Mouse (Mus musculus) hindbrain, embryonic 15.5 days (tissue): Measurements from ENCODE around the gene Psmb7. TPM values are rescaled to one million over a fixed set of nuclear protein-coding genes. Genes with fewer than 3 reads are reported as not detected.

ENCODE experiments used
- ATAC-seq: fragments of 200-750 bp; cut with Nextera tagmentation; 2 replicates; pipeline ENCODE4 v1.8.0; 2017; ENCODE audit warnings: low read depth, moderate number of reproducible peaks, moderate TSS enrichment; ENCODE audit not compliant: low FRiP score
- H3K27ac ChIP-seq: fragments of 300-500 bp; sonication (generic); replicated peaks from 2 replicates; pipeline ENCODE4 v1.5.1; 2015; ENCODE audit warnings: mild to moderate bottlenecking, inconsistent platforms
- H3K27me3 ChIP-seq: fragments of 300-500 bp; sonication (generic); 2 replicates; pipeline ENCODE4 v1.6.1; 2015; ENCODE audit warnings: control low read depth, inconsistent platforms
- H3K36me3 ChIP-seq: fragments of 300-500 bp; sonication (generic); 2 replicates; pipeline ENCODE4 v1.6.1; 2015; ENCODE audit warnings: control low read depth, inconsistent platforms
- H3K4me1 ChIP-seq: fragments of 300-500 bp; sonication (generic); replicated peaks from 2 replicates; pipeline ENCODE4 v1.6.1; 2015; ENCODE audit warnings: control low read depth, inconsistent platforms
- H3K4me2 ChIP-seq: fragments of 300-500 bp; sonication (generic); 2 replicates; pipeline ENCODE4 v1.6.1; 2015; ENCODE audit warnings: moderate library complexity, mild to moderate bottlenecking, inconsistent platforms
- H3K4me3 ChIP-seq: fragments of 300-500 bp; sonication (generic); 2 replicates; pipeline ENCODE4 v1.5.1; 2015; ENCODE audit warnings: mild to moderate bottlenecking, inconsistent platforms
- H3K9ac ChIP-seq: fragments of 300-500 bp; sonication (generic); 2 replicates; pipeline ENCODE4 v1.6.1; 2015; ENCODE audit warnings: inconsistent platforms
- H3K9me3 ChIP-seq: fragments of 300-500 bp; sonication (generic); 2 replicates; pipeline ENCODE4 v1.6.1; 2016; ENCODE audit warnings: control low read depth, inconsistent platforms
- WGBS: fragments of 180-500 bp; shearing (Covaris S2); methylation state at CpG from one replicate; pipeline ENCODE4 v1.1.7; 2015; 5-methylcytosine and 5-hydroxymethylcytosine counted together
- polyA plus RNA-seq: library from polyadenylated mRNA; unstranded; fragments of >200 nt; fragmentation: Nextera tagmentation; extraction: Ambion mirVana; gene quantifications from 2 replicates; pipeline ENCODE4 v1.2.1, GENCODE M21; 2015

Gene Psmb7
- polyA plus RNA-seq, 1 experiment from 2014 or later = 269 TPM

DNA sequence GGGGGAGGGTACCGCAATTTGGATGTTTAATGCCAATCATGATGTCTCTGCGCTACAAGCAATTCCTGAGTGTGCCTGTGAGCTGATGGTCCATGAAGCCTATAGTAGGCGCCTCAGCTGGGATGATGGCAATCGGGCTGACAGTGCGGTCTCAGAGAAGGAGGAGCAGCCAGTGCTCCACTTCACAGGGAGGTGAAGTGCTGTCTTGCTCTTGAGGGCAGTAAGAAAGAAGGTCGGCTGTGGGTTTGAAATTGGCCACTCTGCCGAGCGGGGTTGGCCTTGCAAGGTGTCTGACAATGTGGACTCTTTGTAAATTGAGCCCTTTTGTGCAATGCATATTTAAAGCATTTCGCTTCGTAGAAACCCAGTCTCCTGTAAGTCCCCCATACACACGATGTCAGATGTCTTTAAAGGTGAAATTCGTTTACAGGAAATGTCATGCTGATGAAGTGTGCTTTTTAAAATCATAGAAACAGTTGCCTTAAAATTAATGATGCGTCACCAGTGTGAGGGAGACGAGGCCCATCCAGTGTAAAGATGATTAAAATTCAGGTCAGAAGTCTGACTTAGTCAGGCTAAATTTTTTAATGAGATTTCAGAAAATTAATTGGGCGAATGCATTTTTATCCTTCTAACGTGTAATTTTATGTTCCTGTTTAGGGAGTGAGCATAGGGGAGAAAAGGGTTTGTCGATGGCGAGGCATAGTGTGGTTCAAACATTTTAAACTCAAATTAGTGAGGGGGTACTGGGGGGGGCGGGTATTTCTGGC lies 89.5 kb downstream of the Psmb7 start:
- Histone ChIP-seq H3K4me3 (no peak overlapping the region), H3K27me3 (no peaks in the 10 kb centered on the region), H3K4me1 (peaks cover 24% of the 10 kb centered on the region), H3K9ac (no peak overlapping the region), H3K27ac (no peak overlapping the region), H3K36me3 (0 out of 2 replicates have a peak, but pooled peaks cover 3% of the 10 kb centered on the region), H3K4me2 (no peak overlapping the region), H3K9me3 (no peaks in the 10 kb centered on the region)
- no peak for ATAC-seq
- WGBS = 53% methylated on average over 19 of the region's 19 CpGs

DNA sequence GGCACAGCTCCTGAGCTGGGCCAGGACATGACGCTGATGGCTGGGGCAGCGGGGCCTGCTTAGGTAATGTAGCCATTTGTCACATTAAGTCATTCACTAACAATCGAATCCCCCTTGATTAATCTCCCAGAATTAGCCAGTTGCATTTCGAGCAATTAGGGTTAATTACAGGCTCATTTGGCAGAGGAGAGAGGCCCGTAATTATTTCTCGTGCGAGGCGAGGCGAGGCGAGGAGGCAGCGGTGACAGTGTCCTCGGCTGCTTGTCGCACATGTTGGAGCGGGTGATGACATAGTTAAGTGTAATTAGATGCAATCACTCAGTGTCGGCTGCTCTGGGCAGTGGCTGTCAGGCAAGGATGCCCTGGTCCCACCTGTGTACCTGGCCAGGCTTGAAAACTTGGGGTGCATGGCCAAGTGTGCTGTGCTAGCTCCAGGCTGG lies 91.9 kb downstream of the Psmb7 start:
- peak; percentile 24; the same call in 1 of the 2 replicates for ATAC-seq
- Histone ChIP-seq H3K27ac (no peak overlapping the region), H3K36me3 (no peaks in the 10 kb centered on the region)

DNA sequence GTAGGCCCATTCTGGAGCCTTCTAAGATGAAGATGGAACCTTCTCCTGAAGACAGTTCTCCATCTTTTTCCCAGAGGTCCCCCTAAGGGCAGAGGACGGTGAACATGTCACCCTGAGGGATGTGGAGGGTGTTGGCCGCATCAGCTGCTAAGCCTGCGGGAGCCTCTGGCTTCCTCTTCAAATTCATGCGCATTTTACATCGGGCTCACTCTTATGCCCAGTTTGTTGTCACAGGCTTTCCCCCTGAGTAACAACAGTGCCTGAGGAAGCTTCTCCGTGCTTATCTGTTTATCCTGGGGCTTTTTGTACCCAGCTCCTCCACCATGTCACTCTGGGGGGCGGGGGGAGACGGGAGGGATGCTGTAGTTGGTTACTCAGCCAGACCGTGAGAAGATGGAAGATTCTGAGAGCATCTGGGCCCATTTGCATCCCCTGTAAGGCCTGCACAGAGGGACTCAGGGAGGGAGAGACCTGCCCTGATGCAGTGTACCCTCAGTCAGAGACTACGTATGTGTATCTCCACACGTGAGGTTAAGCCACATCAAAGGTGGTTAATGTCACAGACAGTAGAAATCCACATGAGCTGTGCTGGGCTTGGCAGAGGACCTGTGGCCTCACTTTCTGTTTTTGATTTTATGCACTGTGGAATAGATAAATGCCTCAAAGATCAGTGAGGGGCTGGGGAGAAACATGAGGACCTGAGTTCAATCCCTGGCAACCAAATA lies 95.9 kb downstream of the Psmb7 start:
- no peaks in the 10 kb centered on the region for H3K9me3 ChIP-seq
- no peak overlapping the region for H3K4me3 ChIP-seq
- no peak overlapping the region for H3K9ac ChIP-seq
- WGBS = 32% methylated on average over 11 of the region's 11 CpGs
- peaks cover 23% of the 10 kb centered on the region for H3K4me1 ChIP-seq
- no peaks in the 10 kb centered on the region for H3K36me3 ChIP-seq
- no peak overlapping the region for H3K4me2 ChIP-seq
- H3K27me3 ChIP-seq = no peaks in the 10 kb centered on the region
- H3K27ac ChIP-seq = no peak overlapping the region
- ATAC-seq = no peak

More for the DNA sequence above, 91.9 kb downstream of the Psmb7 start:
- WGBS = 39% methylated on average over 15 of the region's 15 CpGs
- peaks cover 31% of the 10 kb centered on the region for H3K4me1 ChIP-seq
- no peak overlapping the region for H3K4me2 ChIP-seq
- no peaks in the 10 kb centered on the region for H3K27me3 ChIP-seq
- no peak overlapping the region for H3K4me3 ChIP-seq
- no peaks in the 10 kb centered on the region for H3K9me3 ChIP-seq
- no peak overlapping the region for H3K9ac ChIP-seq

DNA sequence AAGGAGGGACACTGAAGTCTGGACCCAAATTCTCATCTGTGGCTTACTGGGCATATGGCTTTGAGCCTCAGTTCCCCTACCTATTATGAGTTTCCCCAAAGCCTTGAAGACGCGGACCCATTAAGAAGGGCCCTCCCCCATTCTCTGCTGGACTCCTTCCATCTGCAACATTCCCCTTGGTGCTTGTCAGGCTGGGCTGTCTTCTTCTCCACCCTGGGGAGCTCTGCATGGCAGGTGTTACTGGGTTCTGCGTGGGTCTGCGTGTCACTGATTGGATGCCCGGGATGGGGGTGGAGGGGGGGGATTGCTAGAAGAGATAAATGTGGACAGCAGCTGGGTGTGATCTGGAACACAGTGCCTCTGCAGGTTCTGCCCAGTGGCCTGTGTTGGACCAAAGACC lies 97.1 kb downstream of the Psmb7 start:
- 62% methylated on average over 5 of the region's 5 CpGs for WGBS
- ATAC-seq = no peak
- H3K9me3 ChIP-seq = no peaks in the 10 kb centered on the region

DNA sequence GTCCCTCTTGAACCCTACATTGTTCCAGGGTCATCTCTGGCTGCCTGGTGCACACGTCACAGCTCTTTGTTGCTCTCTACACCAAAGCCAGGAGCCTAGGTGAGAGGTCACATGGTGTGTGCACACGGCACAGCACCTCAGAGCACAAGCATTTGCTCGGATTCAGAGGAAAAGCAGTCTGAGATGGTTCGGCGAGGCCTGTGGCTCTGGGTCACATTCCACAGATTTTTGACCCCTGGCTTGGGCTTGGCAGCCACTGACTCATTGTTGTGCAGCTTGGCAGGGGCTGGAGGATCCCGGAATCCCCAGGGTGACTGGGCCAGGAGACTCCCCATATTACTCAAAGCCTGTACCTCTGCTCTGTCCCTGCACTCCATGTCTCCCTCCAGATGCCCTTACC lies 97.7 kb downstream of the Psmb7 start:
- H3K27ac ChIP-seq = no peak overlapping the region
- no peak overlapping the region for H3K9ac ChIP-seq
- H3K9me3 ChIP-seq = no peaks in the 10 kb centered on the region
- H3K4me1 ChIP-seq = peaks cover 20% of the 10 kb centered on the region
- no peak for ATAC-seq
- WGBS = 22% methylated on average over 6 of the region's 6 CpGs
- no peak overlapping the region for H3K4me3 ChIP-seq
- H3K27me3 ChIP-seq = no peaks in the 10 kb centered on the region
- no peaks in the 10 kb centered on the region for H3K36me3 ChIP-seq
- H3K4me2 ChIP-seq = no peak overlapping the region

More for the DNA sequence above, 97.1 kb downstream of the Psmb7 start:
- H3K27ac ChIP-seq = no peak overlapping the region
- H3K4me1 ChIP-seq = peaks cover 16% of the 10 kb centered on the region
- no peaks in the 10 kb centered on the region for H3K27me3 ChIP-seq
- no peak overlapping the region for H3K4me3 ChIP-seq
- H3K4me2 ChIP-seq = no peak overlapping the region
- no peak overlapping the region for H3K9ac ChIP-seq
- no peaks in the 10 kb centered on the region for H3K36me3 ChIP-seq

DNA sequence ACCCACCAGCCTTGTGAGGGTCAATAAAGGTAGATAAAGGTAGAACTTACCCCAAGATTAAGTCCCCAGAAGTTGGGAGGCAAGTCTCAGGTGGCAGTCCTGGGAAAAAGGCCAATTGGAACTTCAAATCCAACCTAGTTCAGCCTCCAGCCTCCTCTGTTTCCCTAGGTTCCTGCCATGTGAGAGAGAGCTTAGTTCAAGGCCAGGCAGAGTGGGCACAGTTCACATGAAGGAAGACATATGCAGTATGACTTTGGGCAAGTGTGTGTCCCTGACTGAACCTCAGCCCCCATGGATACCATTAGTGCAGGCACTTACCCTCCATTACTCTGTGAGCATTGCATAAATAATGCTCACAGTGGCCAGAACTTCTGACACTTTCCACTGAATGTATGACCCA lies 98.2 kb downstream of the Psmb7 start:
- peaks cover 25% of the 10 kb centered on the region for H3K4me1 ChIP-seq
- no peak overlapping the region for H3K4me2 ChIP-seq
- H3K9ac ChIP-seq = no peak overlapping the region
- no peak for ATAC-seq
- no peak overlapping the region for H3K27ac ChIP-seq
- H3K36me3 ChIP-seq = no peaks in the 10 kb centered on the region
- H3K9me3 ChIP-seq = no peaks in the 10 kb centered on the region
- H3K4me3 ChIP-seq = no peak overlapping the region
- no peaks in the 10 kb centered on the region for H3K27me3 ChIP-seq

DNA sequence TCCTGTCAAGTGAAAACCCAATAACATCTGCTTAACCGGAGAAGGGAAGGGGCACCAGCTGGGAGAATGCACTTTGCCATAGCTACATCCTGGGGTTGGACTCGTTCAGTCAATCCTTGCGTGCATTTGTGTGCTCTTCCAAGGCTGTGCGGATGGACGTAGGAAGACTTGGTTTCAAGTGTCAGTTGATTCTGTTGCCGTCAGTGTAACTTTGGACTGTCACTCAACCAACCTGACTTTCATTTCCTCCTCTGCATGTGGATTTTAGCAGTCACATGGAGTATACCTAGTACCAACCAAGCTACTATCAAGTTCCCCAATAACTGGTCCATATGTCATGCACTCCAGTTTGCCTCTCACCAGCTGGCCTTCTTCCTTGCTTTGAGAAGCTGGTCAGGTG lies 98.9 kb downstream of the Psmb7 start:
- Histone ChIP-seq H3K4me2 (no peak overlapping the region), H3K36me3 (no peaks in the 10 kb centered on the region), H3K27me3 (no peaks in the 10 kb centered on the region), H3K9me3 (no peaks in the 10 kb centered on the region), H3K4me1 (peaks cover 32% of the 10 kb centered on the region), H3K9ac (no peak overlapping the region), H3K27ac (no peak overlapping the region), H3K4me3 (no peak overlapping the region)
- WGBS = 80% methylated on average over 6 of the region's 6 CpGs
- no peak for ATAC-seq

DNA sequence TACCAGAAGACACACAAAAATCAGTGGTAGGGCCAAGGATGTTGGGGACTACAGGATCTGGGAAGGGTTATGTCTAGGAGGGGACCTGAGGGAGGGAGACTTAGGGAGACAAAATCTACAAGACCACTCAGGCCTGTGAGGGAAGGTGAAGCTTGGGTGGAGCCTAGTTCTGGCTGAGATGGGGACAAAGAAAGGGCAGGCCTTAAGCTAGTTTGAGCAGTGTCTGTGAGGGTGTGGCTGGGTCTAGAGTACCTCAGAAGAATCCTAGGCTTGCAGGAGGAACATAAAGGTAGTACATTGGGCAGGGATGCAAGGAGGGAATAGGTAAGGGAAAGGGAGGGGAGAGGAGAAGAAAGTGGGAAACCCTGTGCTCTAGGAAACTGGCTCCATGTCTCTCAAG lies 99.5 kb downstream of the Psmb7 start:
- Histone ChIP-seq H3K4me2 (no peak overlapping the region), H3K27me3 (no peaks in the 10 kb centered on the region), H3K9ac (no peak overlapping the region), H3K4me1 (peaks cover 39% of the 10 kb centered on the region), H3K9me3 (no peaks in the 10 kb centered on the region), H3K36me3 (no peaks in the 10 kb centered on the region), H3K27ac (no peak overlapping the region), H3K4me3 (no peak overlapping the region)
- ATAC-seq = no peak

DNA sequence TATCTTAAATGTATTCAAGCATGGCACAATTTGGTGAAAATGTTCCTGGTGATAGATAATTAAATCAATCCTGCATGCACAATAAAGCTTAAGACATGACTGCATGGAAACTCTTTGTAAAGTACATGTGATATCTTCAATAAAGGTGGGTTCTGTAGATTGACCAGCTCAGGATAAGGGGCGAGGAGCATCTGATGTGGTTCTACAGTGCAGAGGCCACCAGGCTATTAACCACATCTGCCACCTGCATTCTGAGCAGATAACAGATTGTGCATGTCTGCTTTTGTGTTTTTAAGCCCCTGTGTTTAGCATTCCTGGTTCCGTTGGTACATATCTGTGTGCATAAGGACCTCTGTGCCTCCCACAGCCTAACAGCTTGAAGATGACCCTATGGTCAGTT lies 100.7 kb downstream of the Psmb7 start:
- no peak for ATAC-seq
- 82% methylated on average over 2 of the region's 2 CpGs for WGBS
- H3K27me3 ChIP-seq = no peaks in the 10 kb centered on the region
- H3K9ac ChIP-seq = no peak overlapping the region
- no peaks in the 10 kb centered on the region for H3K36me3 ChIP-seq
- no peak overlapping the region for H3K4me3 ChIP-seq
- H3K27ac ChIP-seq = no peak overlapping the region
- no peak overlapping the region for H3K4me2 ChIP-seq
- H3K4me1 ChIP-seq = peaks cover 41% of the 10 kb centered on the region
- H3K9me3 ChIP-seq = no peaks in the 10 kb centered on the region

DNA sequence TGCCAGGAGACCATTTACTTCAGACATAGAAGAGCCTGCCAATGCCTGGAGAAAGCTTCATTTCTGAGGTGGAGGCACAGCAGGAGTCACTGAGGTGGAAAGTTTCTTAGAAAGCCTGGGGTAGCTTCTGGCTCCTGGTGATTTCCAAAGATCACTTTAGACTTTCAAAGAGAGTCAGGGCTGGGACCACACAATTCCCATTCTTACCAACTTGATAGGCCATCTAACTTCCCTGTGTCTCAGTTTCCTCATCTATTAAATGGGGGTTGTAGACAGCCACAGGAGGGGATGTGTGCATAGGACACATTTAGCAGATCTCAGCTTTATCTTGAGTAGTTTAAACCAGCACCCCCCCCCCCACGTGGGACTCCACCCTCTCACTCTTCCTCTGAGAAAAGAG lies 101.5 kb downstream of the Psmb7 start:
- Histone ChIP-seq H3K4me1 (peaks cover 44% of the 10 kb centered on the region), H3K36me3 (no peaks in the 10 kb centered on the region), H3K27me3 (no peaks in the 10 kb centered on the region), H3K4me2 (no peak overlapping the region), H3K9ac (no peak overlapping the region), H3K9me3 (no peaks in the 10 kb centered on the region), H3K27ac (no peak overlapping the region), H3K4me3 (no peak overlapping the region)
- WGBS = 72% methylated on average over 1 of the region's 1 CpGs
- no peak for ATAC-seq

DNA sequence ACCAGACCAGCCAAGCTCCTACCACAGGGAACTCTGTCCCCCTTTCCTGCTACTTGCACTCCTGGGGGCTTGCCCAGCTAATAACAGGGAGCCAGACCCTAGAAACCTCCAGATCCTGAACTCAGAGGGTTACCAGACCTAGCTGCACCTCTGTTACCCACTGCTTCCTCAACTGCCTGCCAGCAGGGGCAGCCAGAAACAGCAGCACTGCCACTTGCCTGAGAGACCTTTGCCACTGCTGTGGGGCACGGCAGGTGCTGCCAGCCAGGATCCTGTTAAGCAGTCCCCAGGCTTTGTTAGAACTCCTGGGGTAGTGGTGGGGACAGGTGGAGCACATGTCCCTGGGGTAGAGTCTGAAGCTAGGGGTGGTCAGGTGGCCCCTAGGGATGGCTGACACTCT lies 102.3 kb downstream of the Psmb7 start:
- no peaks in the 10 kb centered on the region for H3K27me3 ChIP-seq
- peaks cover 38% of the 10 kb centered on the region for H3K4me1 ChIP-seq
- H3K9me3 ChIP-seq = no peaks in the 10 kb centered on the region
- H3K27ac ChIP-seq = no peak overlapping the region
- 80% methylated on average over 1 of the region's 1 CpGs for WGBS
- no peak overlapping the region for H3K4me2 ChIP-seq
- H3K36me3 ChIP-seq = no peaks in the 10 kb centered on the region
- no peak overlapping the region for H3K4me3 ChIP-seq
- no peak overlapping the region for H3K9ac ChIP-seq
- no peak for ATAC-seq

DNA sequence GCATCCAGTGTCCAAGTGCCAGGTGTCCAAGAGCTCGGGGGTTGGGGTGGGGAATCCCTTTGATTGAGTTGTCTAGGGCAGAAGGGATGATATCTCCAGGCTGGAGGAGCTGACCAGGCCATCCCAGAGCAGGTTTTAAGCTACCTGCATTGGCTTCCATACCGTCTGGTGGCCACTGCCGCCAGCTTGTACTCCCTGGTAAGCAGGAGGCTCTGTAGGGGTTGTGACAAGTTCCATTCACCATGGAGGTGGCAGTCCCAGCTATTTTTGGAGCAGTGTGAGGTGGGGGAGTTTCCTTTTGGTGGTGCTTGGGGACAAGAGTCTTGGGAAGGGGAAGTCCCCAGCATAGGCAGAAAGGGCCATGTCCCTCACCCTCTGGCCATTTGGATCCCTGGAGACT lies 102.8 kb downstream of the Psmb7 start:
- Histone ChIP-seq H3K27me3 (no peaks in the 10 kb centered on the region), H3K36me3 (no peaks in the 10 kb centered on the region), H3K4me2 (no peak overlapping the region), H3K27ac (no peak overlapping the region), H3K4me3 (no peak overlapping the region), H3K9ac (no peak overlapping the region), H3K4me1 (peaks cover 40% of the 10 kb centered on the region), H3K9me3 (no peaks in the 10 kb centered on the region)
- 82% methylated on average over 3 of the region's 3 CpGs for WGBS
- no peak for ATAC-seq
